Mouse (Mus musculus): ENCODE data around the gene Abcc1.

GRCm38 (mm10) chr16:14416957-14417618, 55.7 kb downstream of the Abcc1 start:
- TF ChIP-seq CTCF (IDR thresholded peaks at IDR 0.05; ENCODE audit: insufficient read depth, low read depth, low read length) (no peak), POLR2A (IDR thresholded peaks at IDR 0.05; ENCODE audit: insufficient read depth, low read depth, low read length) (no peak)
